Mouse (Mus musculus) cerebellum, postnatal 14 days (tissue): ENCODE measurements around the gene Casc3.

Experiments
- DNase-seq, 2 experiments: peaks; one replicate each; pipeline ENCODE4 v3.0.0; 2021; ENCODE audit warnings: mixed read lengths in 2 of 2

Gene Casc3

GRCm38 (mm10) chr11:98804605-98805004 lies at the start of gene Casc3:
Casc3 (plus strand) TSS chr11:98804905.
- DNase-seq: no peak

- DNase-seq: peak; percentile 56 to 71
Measured at GRCm38 (mm10) chr11:98755726-98756380, 48.9 kb upstream of the Casc3 start.

- DNase-seq: no peak
Measured at GRCm38 (mm10) chr11:98756711-98757110, 48.0 kb upstream of the Casc3 start.

GRCm38 (mm10) chr11:98761939-98762338 lies 42.8 kb upstream of the Casc3 start:
- DNase-seq: no peak

- DNase-seq: no peak
Measured at GRCm38 (mm10) chr11:98762756-98763501, 41.8 kb upstream of the Casc3 start.

GRCm38 (mm10) chr11:98763502-98763861 lies 41.2 kb upstream of the Casc3 start:
- no peak for DNase-seq

- DNase-seq: no peak
Measured at GRCm38 (mm10) chr11:98764091-98764490, 40.6 kb upstream of the Casc3 start.

GRCm38 (mm10) chr11:98764746-98765145 lies 40.0 kb upstream of the Casc3 start:
- no peak for DNase-seq

GRCm38 (mm10) chr11:98765421-98766309 lies 39.0 kb upstream of the Casc3 start:
- DNase-seq: peak; percentile 46 to 66

GRCm38 (mm10) chr11:98766346-98766745 lies 38.4 kb upstream of the Casc3 start:
- DNase-seq: peak; percentile 34 to 52

GRCm38 (mm10) chr11:98766816-98767215 lies 37.9 kb upstream of the Casc3 start:
- DNase-seq: peak; percentile 26 to 40

GRCm38 (mm10) chr11:98767276-98767675 lies 37.4 kb upstream of the Casc3 start:
- DNase-seq: peak; percentile 50 to 73

- DNase-seq: peak; percentile 29 to 54
Measured at GRCm38 (mm10) chr11:98767713-98768112, 37.0 kb upstream of the Casc3 start.

GRCm38 (mm10) chr11:98768127-98769006 lies 36.3 kb upstream of the Casc3 start:
- DNase-seq: peak; percentile 54 to 57

GRCm38 (mm10) chr11:98769007-98769954 lies 35.4 kb upstream of the Casc3 start:
- DNase-seq: no peak

- DNase-seq: peak in 1 of 2 experiments; percentile 30
Measured at GRCm38 (mm10) chr11:98770096-98770975, 34.4 kb upstream of the Casc3 start.

GRCm38 (mm10) chr11:98771131-98771530 lies 33.6 kb upstream of the Casc3 start:
- no peak for DNase-seq

- peak; percentile 48 to 72 for DNase-seq
Measured at GRCm38 (mm10) chr11:98771844-98772525, 32.7 kb upstream of the Casc3 start.

- peak in 1 of 2 experiments; percentile 41 for DNase-seq
Measured at GRCm38 (mm10) chr11:98772667-98773171, 32.0 kb upstream of the Casc3 start.
